Mouse (Mus musculus) E14TG2a.4 (cell line): ENCODE measurements around the gene Itih1.

Experiments
- CTCF ChIP-seq: conservative IDR thresholded peaks from 2 replicates; pipeline ENCODE4 v1.5.1; 2014; ENCODE audit warnings: low read length
- NANOG ChIP-seq: IDR thresholded peaks from 2 replicates; pipeline ENCODE4 v1.6.1; 2014; ENCODE audit warnings: borderline replicate concordance, low read length, mixed read lengths

- peak; percentile 98 for TF ChIP-seq CTCF
- TF ChIP-seq NANOG: no peak
Measured at GRCm38 (mm10) chr14:30943860-30944674, 978 bp upstream of the Itih1 start.
